Mouse (Mus musculus): Measurements from ENCODE around the gene Gm49711. TPM values are rescaled to one million over a fixed set of nuclear protein-coding genes. Genes with fewer than 3 reads are reported as not detected.
"Not testable (repeated sequence)": the region's sequence is repeated elsewhere in the genome, so short reads cannot be mapped to it uniquely, and the experiment has no call there.

Gm49711 gene
- polyA plus RNA-seq, 1 experiment, result not detected

GRCm38 (mm10) chr16:92213911-92214310, 155.8 kb downstream of the Gm49711 start:
- not testable (repeated sequence) for H3K27ac ChIP-seq (ENCODE audit: insufficient read depth, low read length); H3K36me3 ChIP-seq (ENCODE audit: control insufficient read depth, insufficient read depth, low read length, poor library complexity, severe bottlenecking); H3K4me1 ChIP-seq (ENCODE audit: control insufficient read depth, insufficient read depth, low read length); H3K27me3 ChIP-seq (ENCODE audit: control insufficient read depth, insufficient read depth, low read length, poor library complexity, severe bottlenecking); H3K9me3 ChIP-seq (replicated peaks; ENCODE audit: control insufficient read depth, insufficient read depth, low read length, poor library complexity, severe bottlenecking); H3K9ac ChIP-seq (ENCODE audit: low read depth, poor library complexity, severe bottlenecking); H3K4me3 ChIP-seq (ENCODE audit: low read depth, low read length)
- TF ChIP-seq EP300 (IDR thresholded peaks at IDR 0.05; ENCODE audit: insufficient read depth, low read depth, low read length), result 0 out of 2 replicates have a peak, but pooled peaks have one; percentile 37

- no peaks in the 10 kb centered on the region for H3K4me1 ChIP-seq (ENCODE audit: control insufficient read depth, insufficient read depth, low read length)
- H3K36me3 ChIP-seq (ENCODE audit: control insufficient read depth, insufficient read depth, low read length, poor library complexity, severe bottlenecking), result no peaks in the 10 kb centered on the region
- H3K9me3 ChIP-seq (replicated peaks; ENCODE audit: control insufficient read depth, insufficient read depth, low read length, poor library complexity, severe bottlenecking), result no peaks in the 10 kb centered on the region
- no peak overlapping the region for H3K9ac ChIP-seq (ENCODE audit: low read depth, poor library complexity, severe bottlenecking)
- H3K4me3 ChIP-seq (ENCODE audit: low read depth, low read length), result no peak overlapping the region
- H3K27ac ChIP-seq (ENCODE audit: insufficient read depth, low read length), result no peak overlapping the region
- TF ChIP-seq POLR2A (IDR thresholded peaks at IDR 0.05; ENCODE audit: insufficient read depth, low read length) (no peak), CTCF (IDR thresholded peaks at IDR 0.05; ENCODE audit: low read depth, low read length) (no peak), EP300 (IDR thresholded peaks at IDR 0.05; ENCODE audit: insufficient read depth, low read depth, low read length) (0 out of 2 replicates have a peak, but pooled peaks have one; percentile 47)
- H3K27me3 ChIP-seq (ENCODE audit: control insufficient read depth, insufficient read depth, low read length, poor library complexity, severe bottlenecking), result no peaks in the 10 kb centered on the region
These were observed 157.7 kb downstream of the Gm49711 start for GRCm38 (mm10) chr16:92215599-92216390.

DNA sequence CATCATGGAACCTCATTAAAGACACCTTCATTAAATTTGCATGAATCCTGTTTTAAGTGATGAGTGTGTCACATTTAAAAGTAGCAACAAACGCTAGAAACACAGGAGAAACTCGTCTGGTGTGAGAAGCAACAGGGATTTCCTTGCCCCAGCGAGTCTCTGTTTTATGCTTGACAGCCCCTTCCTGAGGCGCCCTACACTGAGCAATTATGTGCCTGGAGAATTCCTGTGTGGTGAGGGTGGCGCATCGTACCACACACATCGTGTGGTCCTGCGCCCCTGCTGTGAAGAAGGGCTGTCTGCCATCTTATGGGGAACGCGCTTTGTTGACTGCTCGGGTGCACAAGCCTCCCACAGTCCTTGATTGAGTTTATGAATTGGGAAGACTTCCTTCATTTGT, 162.6 kb downstream of the Gm49711 start:
- no peak overlapping the region for H3K9ac ChIP-seq (ENCODE audit: low read depth, poor library complexity, severe bottlenecking)
- TF ChIP-seq EP300 (IDR thresholded peaks at IDR 0.05; ENCODE audit: insufficient read depth, low read depth, low read length) (no peak), CTCF (IDR thresholded peaks at IDR 0.05; ENCODE audit: low read depth, low read length) (no peak), POLR2A (IDR thresholded peaks at IDR 0.05; ENCODE audit: insufficient read depth, low read length) (no peak)
- no peaks in the 10 kb centered on the region for H3K4me1 ChIP-seq (ENCODE audit: control insufficient read depth, insufficient read depth, low read length)
- H3K27me3 ChIP-seq (ENCODE audit: control insufficient read depth, insufficient read depth, low read length, poor library complexity, severe bottlenecking), result no peaks in the 10 kb centered on the region
- H3K36me3 ChIP-seq (ENCODE audit: control insufficient read depth, insufficient read depth, low read length, poor library complexity, severe bottlenecking), result no peaks in the 10 kb centered on the region
- H3K27ac ChIP-seq (ENCODE audit: insufficient read depth, low read length), result no peak overlapping the region
- H3K9me3 ChIP-seq (replicated peaks; ENCODE audit: control insufficient read depth, insufficient read depth, low read length, poor library complexity, severe bottlenecking), result no peaks in the 10 kb centered on the region
- no peak overlapping the region for H3K4me3 ChIP-seq (ENCODE audit: low read depth, low read length)

DNA sequence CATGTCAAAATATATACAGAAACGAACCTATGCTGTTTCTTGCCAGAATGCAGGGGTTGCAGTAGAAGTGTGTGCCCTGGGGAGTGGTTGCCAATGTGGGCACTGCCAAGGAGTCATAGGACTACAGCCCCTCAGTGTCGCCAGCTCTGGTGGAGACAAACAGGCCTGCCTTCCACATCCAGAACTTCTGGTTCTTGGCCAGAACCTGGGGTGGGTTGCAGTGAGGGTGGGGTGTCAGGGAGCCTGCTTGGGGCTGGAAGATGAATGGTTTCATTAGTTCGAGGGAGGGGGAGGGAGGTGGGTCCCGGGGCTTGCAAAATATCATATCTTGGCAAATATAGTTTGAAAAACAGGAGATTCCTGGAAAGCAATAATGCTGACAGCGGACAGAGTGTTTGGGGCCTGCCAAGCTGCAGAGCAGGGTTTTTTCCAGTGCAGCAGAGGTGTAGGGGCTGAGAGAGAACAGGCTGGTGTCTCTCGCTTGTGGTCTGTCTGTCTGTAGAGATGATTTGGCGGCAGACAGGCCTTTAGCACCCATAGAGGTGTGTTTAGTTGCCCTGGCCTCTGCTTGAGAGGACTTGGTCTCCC, 170.3 kb downstream of the Gm49711 start:
- H3K27ac ChIP-seq (ENCODE audit: insufficient read depth, low read length), result no peak overlapping the region
- no peaks in the 10 kb centered on the region for H3K27me3 ChIP-seq (ENCODE audit: control insufficient read depth, insufficient read depth, low read length, poor library complexity, severe bottlenecking)
- H3K4me1 ChIP-seq (ENCODE audit: control insufficient read depth, insufficient read depth, low read length), result no peaks in the 10 kb centered on the region
- H3K4me3 ChIP-seq (ENCODE audit: low read depth, low read length), result no peak overlapping the region
- H3K36me3 ChIP-seq (ENCODE audit: control insufficient read depth, insufficient read depth, low read length, poor library complexity, severe bottlenecking), result no peaks in the 10 kb centered on the region
- no peak overlapping the region for H3K9ac ChIP-seq (ENCODE audit: low read depth, poor library complexity, severe bottlenecking)
- no peaks in the 10 kb centered on the region for H3K9me3 ChIP-seq (replicated peaks; ENCODE audit: control insufficient read depth, insufficient read depth, low read length, poor library complexity, severe bottlenecking)
- no peak for TF ChIP-seq EP300 (IDR thresholded peaks at IDR 0.05; ENCODE audit: insufficient read depth, low read depth, low read length)
- TF ChIP-seq CTCF (IDR thresholded peaks at IDR 0.05; ENCODE audit: low read depth, low read length), result no peak
- no peak for TF ChIP-seq POLR2A (IDR thresholded peaks at IDR 0.05; ENCODE audit: insufficient read depth, low read length)

DNA sequence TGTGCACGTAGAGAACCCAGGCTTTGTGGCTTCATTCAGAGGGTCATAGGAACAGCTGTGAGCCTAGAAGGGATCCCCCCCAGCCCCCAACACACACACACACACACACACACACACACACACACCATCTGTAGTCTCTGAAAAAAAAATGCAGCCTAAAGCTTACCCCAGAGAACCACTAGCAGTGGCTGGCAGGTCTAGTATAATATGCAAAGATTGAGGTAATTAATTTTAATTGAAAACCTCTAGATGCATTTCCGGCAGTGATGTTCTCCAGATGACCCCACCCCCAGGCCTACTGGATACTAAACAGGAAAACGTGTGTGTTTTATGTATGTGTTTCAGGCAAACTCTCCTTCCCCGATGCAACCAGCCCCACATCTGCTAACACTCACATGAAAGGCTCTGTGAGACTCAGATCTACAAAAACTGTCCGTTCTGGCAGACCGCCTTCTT, 172.4 kb downstream of the Gm49711 start:
- no peaks in the 10 kb centered on the region for H3K36me3 ChIP-seq (ENCODE audit: control insufficient read depth, insufficient read depth, low read length, poor library complexity, severe bottlenecking)
- H3K4me3 ChIP-seq (ENCODE audit: low read depth, low read length), result no peak overlapping the region
- H3K27me3 ChIP-seq (ENCODE audit: control insufficient read depth, insufficient read depth, low read length, poor library complexity, severe bottlenecking), result no peaks in the 10 kb centered on the region
- no peak overlapping the region for H3K9ac ChIP-seq (ENCODE audit: low read depth, poor library complexity, severe bottlenecking)
- TF ChIP-seq CTCF (IDR thresholded peaks at IDR 0.05; ENCODE audit: low read depth, low read length), result no peak
- no peak for TF ChIP-seq POLR2A (IDR thresholded peaks at IDR 0.05; ENCODE audit: insufficient read depth, low read length)
- no peak for TF ChIP-seq EP300 (IDR thresholded peaks at IDR 0.05; ENCODE audit: insufficient read depth, low read depth, low read length)
- H3K9me3 ChIP-seq (replicated peaks; ENCODE audit: control insufficient read depth, insufficient read depth, low read length, poor library complexity, severe bottlenecking), result no peaks in the 10 kb centered on the region
- no peaks in the 10 kb centered on the region for H3K4me1 ChIP-seq (ENCODE audit: control insufficient read depth, insufficient read depth, low read length)
- no peak overlapping the region for H3K27ac ChIP-seq (ENCODE audit: insufficient read depth, low read length)

DNA sequence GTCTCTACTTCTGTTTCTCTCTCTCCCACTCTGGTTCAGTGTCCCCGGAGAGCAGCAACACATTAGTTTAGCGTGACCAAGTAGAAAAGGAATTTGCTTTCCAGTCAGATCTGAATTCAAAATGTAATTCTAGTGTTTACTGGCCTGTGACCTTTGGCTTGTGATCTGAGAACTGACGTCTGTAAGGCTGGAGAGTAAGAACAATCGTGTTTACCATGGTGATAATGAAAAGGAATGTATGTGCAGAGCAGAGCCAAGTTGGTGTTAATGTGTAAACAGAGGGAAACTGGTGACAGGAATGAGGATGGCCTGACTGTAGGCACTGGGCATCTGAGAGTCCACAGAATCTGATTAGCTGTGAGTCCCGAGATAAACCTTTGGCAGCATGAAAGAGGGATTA, 176.4 kb downstream of the Gm49711 start:
- H3K27me3 ChIP-seq (ENCODE audit: control insufficient read depth, insufficient read depth, low read length, poor library complexity, severe bottlenecking), result no peaks in the 10 kb centered on the region
- no peaks in the 10 kb centered on the region for H3K4me1 ChIP-seq (ENCODE audit: control insufficient read depth, insufficient read depth, low read length)
- H3K27ac ChIP-seq (ENCODE audit: insufficient read depth, low read length), result no peak overlapping the region
- H3K9me3 ChIP-seq (replicated peaks; ENCODE audit: control insufficient read depth, insufficient read depth, low read length, poor library complexity, severe bottlenecking), result no peaks in the 10 kb centered on the region
- H3K36me3 ChIP-seq (ENCODE audit: control insufficient read depth, insufficient read depth, low read length, poor library complexity, severe bottlenecking), result no peaks in the 10 kb centered on the region
- no peak overlapping the region for H3K4me3 ChIP-seq (ENCODE audit: low read depth, low read length)
- TF ChIP-seq CTCF (IDR thresholded peaks at IDR 0.05; ENCODE audit: low read depth, low read length) (no peak), EP300 (IDR thresholded peaks at IDR 0.05; ENCODE audit: insufficient read depth, low read depth, low read length) (no peak), POLR2A (IDR thresholded peaks at IDR 0.05; ENCODE audit: insufficient read depth, low read length) (no peak)
- H3K9ac ChIP-seq (ENCODE audit: low read depth, poor library complexity, severe bottlenecking), result no peak overlapping the region
